In genomic region chr14:31250222-31251083, GRCm38 (mm10) we compare ENCODE assay signal across 8 mouse cellular contexts. TPM values are rescaled to one million over a fixed set of nuclear protein-coding genes. Genes with fewer than 3 reads are reported as not detected.
A peak's percentile ranks its signal among the peaks of the same experiment; 100 is the strongest.
DNase-seq lines count a peak whose midpoint lies in the region; ATAC-seq and TF ChIP-seq lines count a peak whose summit lies in the region.

No protein-coding gene starts in this region.

- TF ChIP-seq EP300 in heart, postnatal 0 days (IDR thresholded peaks at IDR 0.05; ENCODE audit: low read depth) = no peak; the same call in 1 of the 2 replicates

- H3K4me2 ChIP-seq in heart, postnatal 0 days (ENCODE audit: low read depth, low read length) = peak overlapping the region; percentile 64
- peak overlapping the region; percentile 60 for H3K4me2 ChIP-seq in hindbrain, embryonic 14.5 days (replicated peaks)

- no peak for TF ChIP-seq POLR2A in bone marrow macrophage, adult 2 months (IDR thresholded peaks at IDR 0.05; ENCODE audit: borderline replicate concordance, low read depth, low read length)

- peaks cover 24% of the 10 kb centered on the region for H3K36me3 ChIP-seq in heart, postnatal 0 days (replicated peaks; ENCODE audit: control insufficient read depth, insufficient read depth, low read length)
- peaks cover 29% of the 10 kb centered on the region for H3K36me3 ChIP-seq in hindbrain, embryonic 14.5 days (replicated peaks; ENCODE audit: control insufficient read depth, insufficient read depth)

- peak overlapping the region; percentile 93 for H3K27ac ChIP-seq in heart, postnatal 0 days (ENCODE audit: low read depth)
- peak overlapping the region; percentile 94 for H3K27ac ChIP-seq in bone marrow macrophage, adult 2 months (ENCODE audit: insufficient read depth, low read depth, low read length)
- H3K27ac ChIP-seq in hindbrain, embryonic 14.5 days = peak overlapping the region; percentile 95

- no peaks in the 10 kb centered on the region for H3K9me3 ChIP-seq in heart, postnatal 0 days (replicated peaks; ENCODE audit: control insufficient read depth, low read length)
- H3K9me3 ChIP-seq in hindbrain, embryonic 14.5 days (ENCODE audit: control insufficient read depth, low read length) = no peaks in the 10 kb centered on the region

- ATAC-seq in heart, postnatal 0 days (ENCODE audit: insufficient read depth, low read depth) = peak; percentile 84
- ATAC-seq in hindbrain, embryonic 14.5 days (ENCODE audit: low FRiP score) = peak; percentile 26
- ATAC-seq in megakaryocyte progenitor cell, adult 5-6 weeks (replicated peaks; ENCODE audit: poor library complexity) = 0 out of 2 replicates have a peak, but pooled peaks have one; percentile 9

- 15% methylated on average over 38 of the region's 38 CpGs for WGBS in heart, postnatal 0 days
- 20% methylated on average over 38 of the region's 38 CpGs for WGBS in hindbrain, embryonic 14.5 days

- DNase-seq in heart, postnatal 0 days (ENCODE audit: low spot score) = no peak
- DNase-seq in heart, postnatal 36 days = no peak
- no peak for DNase-seq in hindbrain, embryonic 14.5 days (ENCODE audit: low spot score)
- DNase-seq in ovary, postnatal 14 days (ENCODE audit: low spot score) = no peak
- DNase-seq in adrenal gland, postnatal 36 days = no peak
- DNase-seq in gastrocnemius, postnatal 14 days = no peak

- H3K4me1 ChIP-seq in heart, postnatal 0 days (ENCODE audit: control insufficient read depth, insufficient read depth) = peaks cover 18% of the 10 kb centered on the region
- H3K4me1 ChIP-seq in bone marrow macrophage, adult 2 months (ENCODE audit: control insufficient read depth, insufficient read depth, low read length) = peaks cover 8% of the 10 kb centered on the region
- H3K4me1 ChIP-seq in hindbrain, embryonic 14.5 days (replicated peaks; ENCODE audit: control insufficient read depth, insufficient read depth, low read length) = peaks cover 10% of the 10 kb centered on the region

- intact Hi-C loops in heart, postnatal 36 days (cut with DNase I) = loop anchor here (2.0 to 10.0 kb wide), 4 partner anchors 42 to 834 kb away; partner anchors contain the start of genes Capn7, Dph3, Oxnad1 and Tnnc1
- intact Hi-C loops in gastrocnemius, postnatal 14 days (cut with DNase I; ENCODE audit: low total_unique reads) = loop anchor here (10.0 kb wide), 1 partner anchor 124 kb away; no protein-coding TSS in a partner anchor

- TF ChIP-seq CTCF in heart, postnatal 0 days (IDR thresholded peaks at IDR 0.05; ENCODE audit: low read depth) = 0 out of 2 replicates have a peak, but pooled peaks have one; percentile 2
- TF ChIP-seq CTCF in bone marrow macrophage, adult 2 months (IDR thresholded peaks at IDR 0.05; ENCODE audit: low read depth, low read length) = no peak

- H3K27me3 ChIP-seq in heart, postnatal 0 days (ENCODE audit: control insufficient read depth, insufficient read depth, low read length) = no peaks in the 10 kb centered on the region
- no peaks in the 10 kb centered on the region for H3K27me3 ChIP-seq in hindbrain, embryonic 14.5 days (ENCODE audit: control insufficient read depth, insufficient read depth, low read length)

- H3K4me3 ChIP-seq in heart, postnatal 0 days (ENCODE audit: low read depth, low read length) = peak overlapping the region; percentile 98
- peak overlapping the region; percentile 91 for H3K4me3 ChIP-seq in bone marrow macrophage, adult 2 months (ENCODE audit: insufficient read depth, low read length)
- peak overlapping the region; percentile 86 for H3K4me3 ChIP-seq in hindbrain, embryonic 14.5 days (replicated peaks; ENCODE audit: low read length)

- H3K9ac ChIP-seq in heart, postnatal 0 days (replicated peaks; ENCODE audit: low read depth, low read length) = peak overlapping the region; percentile 99
- peak overlapping the region; percentile 84 for H3K9ac ChIP-seq in hindbrain, embryonic 14.5 days

RNA-seq across cellular contexts. Expression of gene Phf7, which starts 0.7 kb away (rescaled TPM):
- 2.1 and 7.4 TPM in 2 replicates for total RNA-seq in heart, postnatal 0 days (2014; rRNA removed; ENCODE audit: low replicate concordance)
- polyA plus RNA-seq in heart, postnatal 0 days (2015; fragmentation: Nextera tagmentation; extraction: Ambion mirVana) = 11.7 and 12.5 TPM in 2 replicates
- 1 to 10 TPM; 3.8 to 4.3 TPM for total RNA-seq in heart, postnatal 36 days (2021)
- polyA plus RNA-seq in bone marrow macrophage, adult 2 months (2012; ENCODE audit: insufficient read depth, insufficient read length, missing spikeins) = 10.5 and 13.2 TPM in 2 replicates
- polyA plus RNA-seq in hindbrain, embryonic 14.5 days (2014; fragmentation: Nextera tagmentation; extraction: Ambion mirVana) = 10.4 and 10.7 TPM in 2 replicates
- total RNA-seq in megakaryocyte progenitor cell, adult 5-6 weeks (2015) = 14.9 and 16.4 TPM in 2 replicates
- total RNA-seq in megakaryocyte progenitor cell, adult 5-6 weeks (2017) = 9.0 and 11.4 TPM in 2 replicates
- total RNA-seq in adrenal gland, postnatal 36 days (2021) = 1 to 10 TPM; 5.1 to 8.9 TPM
- total RNA-seq in gastrocnemius, postnatal 14 days (2021) = 1 to 10 TPM; 5.5 to 6.3 TPM

RNA-seq across cellular contexts. Expression of gene Bap1, which starts 0.8 kb away (rescaled TPM):
- total RNA-seq in heart, postnatal 0 days (2014; rRNA removed; ENCODE audit: low replicate concordance) = 51.1 and 64.0 TPM in 2 replicates
- polyA plus RNA-seq in heart, postnatal 0 days (2015; fragmentation: Nextera tagmentation; extraction: Ambion mirVana) = 34.2 and 38.6 TPM in 2 replicates
- 10 to 100 TPM; 44.8 to 45.2 TPM for total RNA-seq in heart, postnatal 36 days (2021)
- 31.2 and 33.1 TPM in 2 replicates for polyA plus RNA-seq in bone marrow macrophage, adult 2 months (2012; ENCODE audit: insufficient read depth, insufficient read length, missing spikeins)
- polyA plus RNA-seq in hindbrain, embryonic 14.5 days (2014; fragmentation: Nextera tagmentation; extraction: Ambion mirVana) = 93.3 and 94.1 TPM in 2 replicates
- 24.9 and 27.2 TPM in 2 replicates for total RNA-seq in megakaryocyte progenitor cell, adult 5-6 weeks (2015)
- total RNA-seq in megakaryocyte progenitor cell, adult 5-6 weeks (2017) = 36.3 and 46.4 TPM in 2 replicates
- 10 to 100 TPM; 61.8 to 63.2 TPM for total RNA-seq in adrenal gland, postnatal 36 days (2021)
- total RNA-seq in gastrocnemius, postnatal 14 days (2021) = 10 to 100 TPM; 35.2 to 40.4 TPM

RNA-seq across cellular contexts. Expression of gene Sema3g, which starts 32.8 kb away (rescaled TPM):
- 4.4 and 12.7 TPM in 2 replicates for total RNA-seq in heart, postnatal 0 days (2014; rRNA removed; ENCODE audit: low replicate concordance)
- polyA plus RNA-seq in heart, postnatal 0 days (2015; fragmentation: Nextera tagmentation; extraction: Ambion mirVana) = 0.75 and 0.90 TPM in 2 replicates
- total RNA-seq in heart, postnatal 36 days (2021) = 10 to 100 TPM; 14.2 to 18.3 TPM
- polyA plus RNA-seq in bone marrow macrophage, adult 2 months (2012; ENCODE audit: insufficient read depth, insufficient read length, missing spikeins) = not detected in 2 replicates
- polyA plus RNA-seq in hindbrain, embryonic 14.5 days (2014; fragmentation: Nextera tagmentation; extraction: Ambion mirVana) = 0.27 and 0.32 TPM in 2 replicates
- total RNA-seq in megakaryocyte progenitor cell, adult 5-6 weeks (2015) = 0.02 TPM in 1 of 2 replicates, not detected in the other
- 0.04 TPM in 1 of 2 replicates, not detected in the other for total RNA-seq in megakaryocyte progenitor cell, adult 5-6 weeks (2017)
- 1 to 10 TPM; 5.7 to 9.6 TPM for total RNA-seq in adrenal gland, postnatal 36 days (2021)
- 1 to 10 TPM; 7.2 to 8.7 TPM for total RNA-seq in gastrocnemius, postnatal 14 days (2021)

RNA-seq across cellular contexts. Expression of gene Nisch, which starts 33.7 kb away (rescaled TPM):
- total RNA-seq in heart, postnatal 0 days (2014; rRNA removed; ENCODE audit: low replicate concordance) = 292 and 338 TPM in 2 replicates
- polyA plus RNA-seq in heart, postnatal 0 days (2015; fragmentation: Nextera tagmentation; extraction: Ambion mirVana) = 162 and 171 TPM in 2 replicates
- total RNA-seq in heart, postnatal 36 days (2021) = 100 to 1,000 TPM; 128 to 143 TPM
- polyA plus RNA-seq in bone marrow macrophage, adult 2 months (2012; ENCODE audit: insufficient read depth, insufficient read length, missing spikeins) = 366 and 398 TPM in 2 replicates
- polyA plus RNA-seq in hindbrain, embryonic 14.5 days (2014; fragmentation: Nextera tagmentation; extraction: Ambion mirVana) = 304 and 309 TPM in 2 replicates
- 94.2 and 113 TPM in 2 replicates for total RNA-seq in megakaryocyte progenitor cell, adult 5-6 weeks (2015)
- total RNA-seq in megakaryocyte progenitor cell, adult 5-6 weeks (2017) = 69.7 and 88.2 TPM in 2 replicates
- 100 to 1,000 TPM; 265 to 294 TPM for total RNA-seq in adrenal gland, postnatal 36 days (2021)
- total RNA-seq in gastrocnemius, postnatal 14 days (2021) = 100 to 1,000 TPM in 1 of 2 experiments, 10 to 100 TPM in 1; 93.2 to 102 TPM

RNA-seq across cellular contexts. Expression of gene Tnnc1, which starts 42.3 kb away (rescaled TPM):
- total RNA-seq in heart, postnatal 0 days (2014; rRNA removed; ENCODE audit: low replicate concordance) = 2,939 and 3,145 TPM in 2 replicates
- 7,680 and 7,748 TPM in 2 replicates for polyA plus RNA-seq in heart, postnatal 0 days (2015; fragmentation: Nextera tagmentation; extraction: Ambion mirVana)
- 1,000 to 10,000 TPM; 4,706 to 5,436 TPM for total RNA-seq in heart, postnatal 36 days (2021)
- 4.0 and 4.1 TPM in 2 replicates for polyA plus RNA-seq in bone marrow macrophage, adult 2 months (2012; ENCODE audit: insufficient read depth, insufficient read length, missing spikeins)
- 2.4 and 3.2 TPM in 2 replicates for polyA plus RNA-seq in hindbrain, embryonic 14.5 days (2014; fragmentation: Nextera tagmentation; extraction: Ambion mirVana)
- total RNA-seq in megakaryocyte progenitor cell, adult 5-6 weeks (2015) = 0.94 TPM in 1 of 2 replicates, not detected in the other
- total RNA-seq in megakaryocyte progenitor cell, adult 5-6 weeks (2017) = 0.54 and 0.87 TPM in 2 replicates
- 1 to 10 TPM in 1 of 2 experiments, under 1 TPM in 1; 0.76 to 1.5 TPM for total RNA-seq in adrenal gland, postnatal 36 days (2021)
- 100 to 1,000 TPM; 273 to 573 TPM for total RNA-seq in gastrocnemius, postnatal 14 days (2021)

Comparison
In these comparisons a context has a peak if more than half of its experiments do, and no peak if none do; other contexts are left out.
1. ATAC-seq: peak in every context shown above with its lines; median percentile 84 in heart, postnatal 0 days; 26 in hindbrain, embryonic 14.5 days; 9 in megakaryocyte progenitor cell, adult 5-6 weeks.